Comparison of ENCODE assay signal across 10 mouse cellular contexts in genomic region chr15:85424197-85424596, GRCm38 (mm10).
DNase-seq lines count a peak whose midpoint lies in the region.
"Had no signal": no experiment of that assay in that cellular context is flagged by ENCODE, and none has a peak within 500 bp of the region (broad histone marks: within the 10 kb centered on the region; RNA-seq: fewer than 3 reads in every experiment).

No protein-coding gene starts in this region.

- peak; percentile 34 for DNase-seq in gastrocnemius, adult 18-20 months (ENCODE audit: low spot score)
- no peak for DNase-seq in gastrocnemius, postnatal 4 days (ENCODE audit: low spot score in 2 of 2)
- peak; percentile 9 to 12 for DNase-seq in kidney, postnatal 36 days
- DNase-seq in kidney, adult 18-20 months, result no peak
- peak; percentile 87 for DNase-seq in NIH3T3 (ENCODE audit: low read depth)
- peak; percentile 34 for DNase-seq in heart, postnatal 25 days (ENCODE audit: low spot score)
- no peak for DNase-seq in ovary, adult 18-20 months (ENCODE audit: low spot score)
- DNase-seq in cerebellum, adult 8-10 months, result no peak
- DNase-seq: cerebellum, adult 18-20 months; liver, embryonic 13.5 days had no signal

- intact Hi-C loops in heart, postnatal 25 days (cut with DNase I), result no loop called here

Comparison
In these comparisons a context has a peak if more than half of its experiments do, and no peak if none do; other contexts are left out.
1. DNase-seq: peak in gastrocnemius, adult 18-20 months (single experiment), kidney, postnatal 36 days (2 of 2), NIH3T3 (single experiment) and heart, postnatal 25 days (single experiment); none in gastrocnemius, postnatal 4 days (0 of 2), kidney, adult 18-20 months (single experiment), ovary, adult 18-20 months (single experiment) and cerebellum, adult 8-10 months (single experiment).